Mouse (Mus musculus) spleen, adult 2 months (tissue): Measurements from ENCODE around the gene Olfr1055. TPM values are rescaled to one million over a fixed set of nuclear protein-coding genes. Genes with fewer than 3 reads are reported as not detected.
"Not testable (repeated sequence)": the region's sequence is repeated elsewhere in the genome, so short reads cannot be mapped to it uniquely, and the experiment has no call there.

Experiments used
- DNase-seq, 2 experiments: peaks; one replicate each; pipeline versions ENCODE4 v3.0.0 to v3.0.0-alpha.2; 2012 to 2021; ENCODE audit warnings: low spot score in 2 of 2, low read depth in 1 of 2
- H3K27ac ChIP-seq: fragments of 200-500 bp; 2 replicates; pipeline ENCODE4 v1.5.1; 2012; ENCODE audit warnings: low read length, inconsistent platforms; ENCODE audit not compliant: insufficient read depth
- H3K27me3 ChIP-seq: fragments of 200-500 bp; 2 replicates; pipeline ENCODE4 v1.6.1; 2012; ENCODE audit warnings: mild to moderate bottlenecking, moderate library complexity, low read length, inconsistent platforms; ENCODE audit not compliant: control insufficient read depth, insufficient read depth
- H3K36me3 ChIP-seq: fragments of 200-500 bp; 2 replicates; pipeline ENCODE4 v1.6.1; 2012; ENCODE audit warnings: mild to moderate bottlenecking, low read length, inconsistent platforms; ENCODE audit not compliant: control insufficient read depth, insufficient read depth
- H3K4me1 ChIP-seq: fragments of 200-500 bp; 2 replicates; pipeline ENCODE4 v1.6.1; 2011; ENCODE audit warnings: inconsistent platforms; ENCODE audit not compliant: control insufficient read depth, insufficient read depth, insufficient read length
- H3K4me3 ChIP-seq: fragments of 200-500 bp; 2 replicates; pipeline ENCODE4 v1.5.1; 2011; ENCODE audit warnings: mild to moderate bottlenecking, inconsistent platforms; ENCODE audit not compliant: insufficient read depth, insufficient read length; ENCODE audit errors: extremely low read depth
- CTCF ChIP-seq: fragments of 200-500 bp; IDR thresholded peaks from 2 replicates; pipeline ENCODE4 v1.5.1; 2011; ENCODE audit warnings: mild to moderate bottlenecking, inconsistent platforms; ENCODE audit not compliant: insufficient read depth, insufficient read length, insufficient replicate concordance; ENCODE audit errors: extremely low read depth
- POLR2A ChIP-seq: fragments of 200-500 bp; IDR thresholded peaks from 2 replicates; pipeline ENCODE4 v1.6.1; 2011; ENCODE audit warnings: low read depth, low read length, inconsistent platforms
- WGBS: fragments of 180-500 bp; shearing (Covaris S2); methylation state at CpG from one replicate; pipeline ENCODE4 v1.1.7; 2018; 5-methylcytosine and 5-hydroxymethylcytosine counted together
- polyA plus RNA-seq: library from polyadenylated mRNA; depleted of rRNA; stranded (reverse); fragments of >200 nt; gene quantifications from 2 replicates; pipeline ENCODE4 v1.2.3, GENCODE M21; 2012; rRNA removed

The Olfr1055 gene
- not detected in 2 replicates for polyA plus RNA-seq

GRCm38 (mm10) chr2:86350184-86350583 lies at the start of gene Olfr1055:
TSS of gene Olfr1055 (minus strand) at chr2:86350284.
- Histone ChIP-seq H3K36me3 (no peaks in the 10 kb centered on the region), H3K4me3 (no peak within 1 kb of the TSS), H3K27ac (no peak within 1 kb of the TSS), H3K27me3 (no peaks in the 10 kb centered on the region), H3K4me1 (no peaks in the 10 kb centered on the region)
- DNase-seq: no peak
- 86% methylated on average over 5 of the region's 5 CpGs for whole genome bisulfite sequencing
- TF ChIP-seq CTCF (no peak), POLR2A (no peak)

GRCm38 (mm10) chr2:86395114-86395513 lies 45.0 kb upstream of the Olfr1055 start:
- WGBS: 71% methylated on average over 2 of the region's 2 CpGs
- Histone ChIP-seq H3K4me3 (no peak overlapping the region), H3K4me1 (no peaks in the 10 kb centered on the region), H3K36me3 (no peaks in the 10 kb centered on the region), H3K27ac (no peak overlapping the region), H3K27me3 (no peaks in the 10 kb centered on the region)
- TF ChIP-seq CTCF (no peak), POLR2A (no peak)
- DNase-seq: no peak

GRCm38 (mm10) chr2:86388461-86388860 lies 38.4 kb upstream of the Olfr1055 start, which contains the start of gene Olfr1058:
TSS of gene Olfr1058 (minus strand) at chr2:86388561.
- H3K27me3 ChIP-seq, H3K27ac ChIP-seq, H3K4me1 ChIP-seq, H3K4me3 ChIP-seq, DNase-seq, H3K36me3 ChIP-seq: not testable (repeated sequence)

GRCm38 (mm10) chr2:86378293-86378692 lies 28.2 kb upstream of the Olfr1055 start, which contains the start of gene Olfr1057:
TSS of gene Olfr1057 (minus strand) at chr2:86378393.
- DNase-seq: no peak
- no peaks in the 10 kb centered on the region for H3K27me3 ChIP-seq
- H3K36me3 ChIP-seq: no peaks in the 10 kb centered on the region
- TF ChIP-seq CTCF (no peak), POLR2A (no peak)
- no peaks in the 10 kb centered on the region for H3K4me1 ChIP-seq
- no peak within 1 kb of the TSS for H3K27ac ChIP-seq
- H3K4me3 ChIP-seq: no peak within 1 kb of the TSS

- H3K27ac ChIP-seq, H3K4me3 ChIP-seq, H3K36me3 ChIP-seq, H3K27me3 ChIP-seq, DNase-seq, H3K4me1 ChIP-seq: not testable (repeated sequence)
- 92% methylated on average over 2 of the region's 6 CpGs for WGBS
Measured at GRCm38 (mm10) chr2:86366342-86366741, 16.3 kb upstream of the Olfr1055 start.

- TF ChIP-seq CTCF: no peak
- no peak for TF ChIP-seq POLR2A
Measured at GRCm38 (mm10) chr2:86362369-86362768, 12.3 kb upstream of the Olfr1055 start, which contains the start of gene Olfr1056. TSS of gene Olfr1056 (minus strand) at chr2:86362469.

GRCm38 (mm10) chr2:86351751-86352150 lies 1.7 kb upstream of the Olfr1055 start:
- not testable (repeated sequence) for H3K36me3 ChIP-seq, H3K4me3 ChIP-seq, H3K27ac ChIP-seq, H3K4me1 ChIP-seq, DNase-seq, H3K27me3 ChIP-seq
- 85% methylated on average over 1 of the region's 1 CpGs for WGBS

More at GRCm38 (mm10) chr2:86362369-86362768, 12.3 kb upstream of the Olfr1055 start, which contains the start of gene Olfr1056:
- Histone ChIP-seq H3K36me3 (no peaks in the 10 kb centered on the region), H3K27ac (no peak within 1 kb of the TSS), H3K4me3 (no peak within 1 kb of the TSS), H3K27me3 (no peaks in the 10 kb centered on the region), H3K4me1 (no peaks in the 10 kb centered on the region)
- no peak for DNase-seq

GRCm38 (mm10) chr2:86335333-86335732 lies 14.8 kb downstream of the Olfr1055 start, which contains the start of gene Olfr1054:
TSS of gene Olfr1054 (minus strand) at chr2:86335433.
- H3K27me3 ChIP-seq: no peaks in the 10 kb centered on the region
- no peak within 1 kb of the TSS; the same call in 1 of the 2 replicates for H3K4me3 ChIP-seq
- no peak for TF ChIP-seq POLR2A
- TF ChIP-seq CTCF: no peak
- no peaks in the 10 kb centered on the region for H3K4me1 ChIP-seq
- no peak within 1 kb of the TSS for H3K27ac ChIP-seq
- WGBS: 91% methylated on average over 3 of the region's 3 CpGs
- no peaks in the 10 kb centered on the region for H3K36me3 ChIP-seq
- DNase-seq: no peak
